Mouse (Mus musculus) naive thymus-derived CD4-positive, alpha-beta T cell, adult 2 months (primary cell): ENCODE data around the gene Dscam.

Experiments used
- DNase-seq: peaks from one replicate; pipeline ENCODE4 v3.0.0-alpha.2; 2011; ENCODE audit warnings: low read depth

The Dscam gene

GRCm38 (mm10) chr16:97170513-97171081, at the start of gene Dscam:
Gene Dscam (minus strand): TSS chr16:97170752.
- DNase-seq: no peak

DNA sequence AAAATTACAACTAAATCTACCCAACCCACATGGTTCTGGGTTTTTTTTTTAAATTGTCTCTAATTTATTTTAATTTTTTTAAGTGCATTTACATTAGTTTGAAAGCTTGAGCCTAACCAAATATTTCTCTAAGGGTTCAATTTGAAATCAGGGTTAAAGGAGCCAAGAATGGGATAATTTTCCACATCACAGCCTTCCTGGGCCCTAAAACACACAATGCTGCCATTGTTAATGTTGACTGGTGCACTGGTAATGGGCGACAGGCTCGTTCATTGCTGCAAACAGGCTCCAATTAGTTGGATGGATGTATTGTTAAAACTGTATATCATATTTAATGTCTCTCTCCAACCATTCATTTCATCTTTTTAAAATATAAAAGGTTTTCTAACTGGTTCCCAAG, 48.8 kb upstream of the Dscam start:
- DNase-seq: no peak

GRCm38 (mm10) chr16:97209997-97210396, 39.4 kb upstream of the Dscam start:
- no peak for DNase-seq

GRCm38 (mm10) chr16:97208276-97208675, 37.7 kb upstream of the Dscam start:
- DNase-seq: no peak

DNA sequence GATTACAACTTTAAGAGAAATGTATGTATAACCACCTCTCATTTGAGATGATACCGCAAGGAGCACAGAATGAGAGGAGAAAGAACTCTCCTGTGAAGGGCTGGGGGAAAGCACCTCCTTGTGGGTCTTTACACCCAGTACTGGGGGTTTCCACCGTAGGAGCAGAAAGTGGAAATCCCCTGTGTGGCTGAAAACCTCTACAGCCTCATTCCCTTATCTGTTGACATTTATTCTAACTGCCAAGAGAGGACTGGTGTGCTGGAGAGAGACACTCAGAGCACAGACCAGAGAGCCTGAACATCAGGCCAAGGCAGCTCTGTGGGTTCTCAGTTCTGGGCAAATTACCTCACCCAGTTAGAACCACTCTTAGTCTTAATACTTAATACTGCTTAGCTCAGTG, 33.5 kb upstream of the Dscam start:
- peak; percentile 15 for DNase-seq

DNA sequence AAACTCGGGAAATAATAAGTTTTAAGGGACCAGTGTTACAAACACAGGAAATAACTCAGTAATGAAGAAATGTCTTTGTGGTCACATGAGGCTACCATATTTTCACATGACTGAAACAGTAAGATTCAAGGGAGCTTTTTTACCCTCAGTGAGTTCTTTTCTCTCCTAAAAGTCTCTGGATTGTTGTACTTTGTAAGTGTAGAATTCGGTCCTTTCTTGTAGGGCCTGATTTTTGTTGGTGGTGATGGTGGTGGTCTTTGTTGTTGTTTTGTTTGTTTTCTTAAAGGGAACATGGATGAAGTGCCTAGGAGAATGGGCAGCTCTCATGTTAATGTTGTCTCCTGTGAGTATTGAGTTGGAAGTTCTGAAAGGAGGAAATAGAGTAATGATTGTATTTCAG, 33.0 kb upstream of the Dscam start:
- no peak for DNase-seq

DNA sequence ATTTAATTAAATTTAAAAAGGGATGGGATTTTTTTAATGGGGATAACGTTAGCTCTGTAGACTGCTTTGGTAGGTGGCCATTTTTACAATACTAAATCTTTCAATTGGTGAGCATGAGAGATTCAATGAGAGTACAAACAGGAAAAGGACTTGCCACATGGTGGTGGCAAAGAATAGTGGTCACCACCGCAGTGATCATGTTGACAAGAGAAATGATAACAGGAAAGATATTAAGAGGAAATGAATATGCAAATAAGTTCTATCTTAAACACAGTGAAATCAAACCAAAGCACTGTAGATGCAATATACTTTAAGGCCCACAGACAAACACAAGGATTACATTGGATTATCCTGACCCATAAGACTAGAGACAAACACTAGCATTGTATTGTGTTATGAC, 24.1 kb upstream of the Dscam start:
- no peak for DNase-seq

GRCm38 (mm10) chr16:97194179-97194578, 23.6 kb upstream of the Dscam start:
- DNase-seq: no peak

DNA sequence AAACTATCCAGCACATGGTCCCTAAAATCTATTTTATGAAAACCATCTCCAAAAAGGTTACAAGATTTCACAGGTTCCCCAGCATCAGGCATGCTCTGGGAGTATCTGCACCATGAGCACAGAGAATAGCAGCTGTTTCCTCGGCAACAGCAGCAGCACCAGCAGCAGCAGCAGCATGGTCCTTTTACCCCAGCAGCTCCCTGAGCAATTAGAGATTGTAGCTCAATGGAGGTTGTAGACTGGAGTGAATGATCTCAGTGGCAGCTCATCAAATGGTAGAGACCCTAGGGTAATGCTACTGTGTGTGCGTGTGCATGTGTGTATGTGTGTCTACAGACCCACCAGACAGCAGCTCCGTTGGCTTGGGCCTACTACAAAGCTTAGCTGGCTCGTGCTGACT, 21.7 kb upstream of the Dscam start:
- DNase-seq: no peak

DNA sequence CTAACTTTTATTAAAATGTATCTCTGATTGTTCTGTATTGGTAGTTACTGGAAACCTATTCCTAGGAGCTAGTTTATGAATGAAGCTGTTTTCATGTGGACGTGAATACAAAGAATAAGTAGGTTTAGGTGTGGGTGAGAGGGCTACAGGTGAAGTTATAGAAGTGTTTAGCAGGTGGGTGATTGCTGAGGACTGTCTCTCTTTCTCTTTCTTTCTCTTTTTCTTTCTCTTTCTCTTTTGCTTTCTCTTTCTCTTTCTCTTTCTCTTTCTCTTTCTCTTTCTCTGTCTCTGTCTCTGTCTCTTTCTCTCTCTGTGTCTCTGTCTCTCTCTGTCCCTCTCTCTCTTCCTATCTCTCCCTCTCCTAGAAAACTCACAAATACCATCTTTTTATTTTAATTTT, 20.1 kb upstream of the Dscam start:
- DNase-seq: no peak

- no peak for DNase-seq
These were observed 948 bp upstream of the Dscam start for GRCm38 (mm10) chr16:97171500-97171899.

DNA sequence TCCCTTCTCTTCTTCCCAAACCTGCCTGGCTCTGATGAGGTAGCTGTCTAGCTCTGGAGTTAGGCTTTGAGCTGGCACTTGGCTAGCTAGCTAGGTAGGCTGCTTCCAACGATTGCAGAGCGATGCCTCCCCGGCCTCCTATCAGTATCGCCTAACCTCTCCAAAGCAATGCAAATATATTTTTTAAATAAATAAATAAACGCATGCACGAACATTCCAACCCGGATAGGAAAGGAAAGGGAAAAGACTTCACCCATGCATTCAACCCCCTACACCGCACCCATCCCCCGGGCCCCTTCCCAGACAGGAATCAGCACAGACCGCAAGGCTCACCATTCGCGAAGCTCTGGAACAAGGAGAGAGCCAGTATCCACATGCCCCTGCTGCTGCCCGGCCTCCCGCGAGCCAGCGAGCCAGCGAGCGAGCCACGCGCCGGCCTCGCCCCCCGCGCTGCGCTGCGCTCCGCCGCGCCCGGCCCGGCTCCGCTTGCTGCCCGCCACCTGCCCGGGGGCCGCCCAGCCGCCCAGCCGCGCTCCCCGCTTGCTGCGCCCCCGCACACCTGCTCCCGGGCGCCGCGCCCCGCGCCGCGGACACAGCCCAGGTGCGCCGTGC, 545 bp downstream of the Dscam start:
- no peak for DNase-seq

- DNase-seq: no peak
These were observed 1.9 kb downstream of the Dscam start for GRCm38 (mm10) chr16:97168614-97169013.

DNA sequence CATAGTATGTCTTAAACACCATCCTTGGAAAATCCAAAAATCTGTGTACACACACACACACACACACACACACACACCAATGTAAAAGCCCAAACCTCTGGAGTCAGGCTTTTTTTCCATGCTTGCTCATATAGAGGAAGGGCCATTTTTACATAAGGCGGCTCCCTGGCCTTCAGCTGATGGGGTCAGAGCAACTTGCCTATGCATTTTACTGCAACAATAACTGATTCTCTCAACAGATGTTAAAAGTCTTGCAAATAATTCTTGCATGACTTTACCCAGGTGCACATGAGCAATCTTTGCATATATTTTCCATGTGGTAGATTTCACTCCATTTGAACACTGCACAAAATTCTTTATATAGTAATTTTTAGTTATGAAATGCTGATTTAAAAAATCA, 2.5 kb downstream of the Dscam start:
- no peak for DNase-seq

DNA sequence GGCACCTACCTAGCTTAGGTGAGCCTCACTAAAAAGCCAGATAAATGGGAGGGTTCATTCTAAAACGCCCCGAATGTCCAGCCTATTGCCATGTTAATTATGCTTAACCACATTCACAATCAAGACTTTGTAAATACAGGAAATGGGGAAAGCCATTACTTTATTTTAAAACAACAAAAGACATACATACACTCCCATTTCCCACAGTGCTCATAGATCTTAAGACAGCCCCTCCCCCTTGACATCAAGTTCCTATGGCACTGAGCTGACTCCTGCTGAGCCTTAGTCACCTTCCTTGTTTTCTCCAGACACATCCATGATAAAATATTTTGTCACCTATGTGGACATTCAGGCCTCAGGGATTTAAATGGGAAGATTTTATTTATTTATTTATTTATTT, 4.4 kb downstream of the Dscam start:
- DNase-seq: no peak

- DNase-seq: no peak
These were observed 5.0 kb downstream of the Dscam start for GRCm38 (mm10) chr16:97165444-97166121.

DNA sequence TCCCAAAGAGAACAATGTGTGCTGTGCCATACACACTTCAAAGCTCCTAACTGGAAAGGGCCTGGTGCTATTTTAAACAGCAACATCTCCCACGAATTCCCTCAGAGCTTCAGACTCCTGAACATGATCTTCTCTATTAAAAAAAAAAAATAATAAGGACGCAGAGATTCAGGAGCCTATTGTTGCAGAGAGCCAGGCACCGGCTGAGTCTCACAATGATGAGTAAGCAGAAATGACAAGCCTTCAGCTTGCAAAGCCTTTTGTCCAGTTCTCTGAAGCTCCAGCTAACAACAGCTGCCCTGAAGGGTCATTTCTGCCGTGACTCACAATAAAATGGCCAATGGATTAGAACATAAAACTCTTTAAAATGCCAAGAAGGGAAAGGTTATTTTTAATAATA, 12.3 kb downstream of the Dscam start:
- DNase-seq: no peak

GRCm38 (mm10) chr16:97144544-97145194, 25.9 kb downstream of the Dscam start:
- no peak for DNase-seq

DNA sequence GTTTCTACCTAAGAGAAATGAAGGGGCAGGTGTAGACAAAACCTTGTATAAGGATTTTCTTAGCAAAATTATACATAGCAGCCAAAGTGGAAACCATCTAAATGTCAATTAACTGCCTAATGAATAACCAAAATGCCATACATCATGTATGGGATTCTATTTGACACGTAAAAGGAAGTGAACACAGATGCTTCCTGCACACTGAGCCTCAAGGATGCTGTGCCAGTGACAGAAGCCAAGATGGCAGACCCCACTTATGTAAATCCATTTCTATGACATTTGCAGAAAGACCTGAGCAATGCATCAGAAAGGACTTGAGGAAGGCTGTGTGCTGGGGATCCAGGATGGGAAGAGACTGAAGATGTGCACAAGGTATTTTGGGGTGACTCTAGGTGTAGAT, 28.6 kb downstream of the Dscam start:
- DNase-seq: no peak

GRCm38 (mm10) chr16:97135003-97135827, 35.3 kb downstream of the Dscam start:
- no peak for DNase-seq

- no peak for DNase-seq
These were observed 43.3 kb downstream of the Dscam start for GRCm38 (mm10) chr16:97127296-97127695.

DNA sequence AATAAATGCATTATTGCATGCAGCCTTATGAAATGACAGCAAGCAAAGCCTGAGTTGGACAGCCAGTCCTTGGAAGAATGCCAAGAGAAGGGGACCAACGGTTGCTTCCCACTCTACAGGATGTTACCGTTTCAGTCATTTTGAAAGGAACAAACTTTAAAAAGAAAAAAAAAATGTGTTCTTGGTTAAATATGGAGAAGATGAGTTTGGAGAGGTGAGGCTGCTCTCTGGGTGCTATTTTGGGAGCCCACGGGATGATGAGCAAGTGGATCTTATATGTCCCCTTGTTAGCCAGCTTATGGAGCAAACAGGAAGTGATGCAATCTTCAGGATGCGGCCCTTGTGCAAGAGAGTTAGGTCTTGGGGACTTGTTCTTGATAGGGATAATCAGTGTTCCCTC, 60.5 kb downstream of the Dscam start:
- DNase-seq: no peak
